Comparison of ENCODE assay signal across 8 mouse cellular contexts in genomic region chr9:59034836-59035235, GRCm38 (mm10). TPM values are rescaled to one million over a fixed set of nuclear protein-coding genes. Genes with fewer than 3 reads are reported as not detected.
DNase-seq lines count a peak whose midpoint lies in the region; ATAC-seq and TF ChIP-seq lines count a peak whose summit lies in the region.

No protein-coding gene starts in this region.

- peak; percentile 60 for DNase-seq in adipocyte (ENCODE audit: low spot score)
- no peak for DNase-seq in midbrain, embryonic 10.5 days (ENCODE audit: low spot score)
- DNase-seq in spleen, postnatal 36 days (ENCODE audit: low spot score in 2 of 2), result no peak
- no peak for DNase-seq in adrenal gland, postnatal 4 days (ENCODE audit: low spot score in 2 of 2)
- DNase-seq in embryo, embryonic 10.5 days (ENCODE audit: low spot score), result no peak

- TF ChIP-seq POLR2A in embryonic fibroblast, embryonic 13.5 days (IDR thresholded peaks at IDR 0.05; ENCODE audit: low read depth, low read length), result no peak

- no peak overlapping the region for H3K9ac ChIP-seq in intestine, embryonic 15.5 days

- no peak for TF ChIP-seq CTCF in embryonic fibroblast, embryonic 13.5 days (IDR thresholded peaks at IDR 0.05; ENCODE audit: borderline replicate concordance, insufficient read depth, low read length)

- no peaks in the 10 kb centered on the region for H3K9me3 ChIP-seq in intestine, embryonic 15.5 days
- H3K9me3 ChIP-seq in midbrain, embryonic 10.5 days (replicated peaks), result no peaks in the 10 kb centered on the region; the same call in 1 of the 2 replicates

- H3K27ac ChIP-seq in embryonic fibroblast, embryonic 13.5 days (ENCODE audit: insufficient read depth, low read length), result no peak overlapping the region
- no peak overlapping the region for H3K27ac ChIP-seq in intestine, embryonic 15.5 days
- H3K27ac ChIP-seq in midbrain, embryonic 10.5 days (replicated peaks), result no peak overlapping the region

- H3K4me2 ChIP-seq in intestine, embryonic 15.5 days (replicated peaks), result peak overlapping the region; percentile 81

- H3K4me1 ChIP-seq in embryonic fibroblast, embryonic 13.5 days (ENCODE audit: control insufficient read depth, insufficient read depth, low read length), result peaks cover 7% of the 10 kb centered on the region
- H3K4me1 ChIP-seq in intestine, embryonic 15.5 days (replicated peaks), result 0 out of 2 replicates have a peak, but pooled peaks cover 12% of the 10 kb centered on the region
- H3K4me1 ChIP-seq in midbrain, embryonic 10.5 days, result peaks cover 44% of the 10 kb centered on the region

- H3K4me3 ChIP-seq in embryonic fibroblast, embryonic 13.5 days (ENCODE audit: insufficient read depth, low read length), result peak overlapping the region; percentile 88
- H3K4me3 ChIP-seq in intestine, embryonic 15.5 days (replicated peaks), result peak overlapping the region; percentile 95
- peak overlapping the region; percentile 96 for H3K4me3 ChIP-seq in midbrain, embryonic 10.5 days

- 25% methylated on average over 5 of the region's 5 CpGs for WGBS in intestine, embryonic 15.5 days
- WGBS in midbrain, embryonic 10.5 days, result 44% methylated on average over 5 of the region's 5 CpGs

- no peak for ATAC-seq in intestine, embryonic 15.5 days
- no peak for ATAC-seq in frontal cortex, adult (ENCODE audit: low TSS enrichment)

- H3K27me3 ChIP-seq in intestine, embryonic 15.5 days (replicated peaks), result no peaks in the 10 kb centered on the region
- no peaks in the 10 kb centered on the region for H3K27me3 ChIP-seq in midbrain, embryonic 10.5 days (ENCODE audit: low read depth, poor library complexity, severe bottlenecking)

- H3K36me3 ChIP-seq in intestine, embryonic 15.5 days, result no peaks in the 10 kb centered on the region
- peaks cover 6% of the 10 kb centered on the region; the same call in 1 of the 2 replicates for H3K36me3 ChIP-seq in midbrain, embryonic 10.5 days

RNA-seq across cellular contexts. Expression of gene Neo1, which starts 1.4 kb away (rescaled TPM):
- 64.5 and 102 TPM in 2 replicates for polyA plus RNA-seq in embryonic fibroblast, embryonic 13.5 days (2011; ENCODE audit: insufficient read length, low read depth, missing spikeins)
- polyA plus RNA-seq in intestine, embryonic 15.5 days (2015; fragmentation: Nextera tagmentation; extraction: Ambion mirVana), result 24.2 and 26.0 TPM in 2 replicates
- polyA plus RNA-seq in midbrain, embryonic 10.5 days (2016; fragmentation: Nextera tagmentation; extraction: Ambion mirVana), result 26.1 and 28.3 TPM in 2 replicates
- 10 to 100 TPM; 93.1 to 95.7 TPM for total RNA-seq in adrenal gland, postnatal 4 days (2021)
